Mouse (Mus musculus): ENCODE data around the gene Gsta4. TPM values are rescaled to one million over a fixed set of nuclear protein-coding genes. Genes with fewer than 3 reads are reported as not detected.

Gsta4 gene
- total RNA-seq, 2 experiments from 2014 or later, result not detected

GRCm38 (mm10) chr9:78176201-78176727 is 6.3 kb upstream of the Gsta4 start:
- ATAC-seq (replicated peaks; ENCODE audit: low FRiP score, poor library complexity, severe bottlenecking), result peak; percentile 87

- no peak for ATAC-seq (replicated peaks; ENCODE audit: low FRiP score, poor library complexity, severe bottlenecking)
Observed at GRCm38 (mm10) chr9:78176831-78177230, 5.7 kb upstream of the Gsta4 start.

GRCm38 (mm10) chr9:78178197-78178596 is 4.4 kb upstream of the Gsta4 start:
- ATAC-seq (replicated peaks; ENCODE audit: low FRiP score, poor library complexity, severe bottlenecking), result no peak

GRCm38 (mm10) chr9:78179071-78179470 is 3.5 kb upstream of the Gsta4 start:
- no peak for ATAC-seq (replicated peaks; ENCODE audit: low FRiP score, poor library complexity, severe bottlenecking)

- ATAC-seq (replicated peaks; ENCODE audit: low FRiP score, poor library complexity, severe bottlenecking), result no peak
Observed at GRCm38 (mm10) chr9:78185686-78186085, 3.1 kb downstream of the Gsta4 start.

- ATAC-seq (replicated peaks; ENCODE audit: low FRiP score, poor library complexity, severe bottlenecking), result no peak
Observed at GRCm38 (mm10) chr9:78188910-78189309, 6.3 kb downstream of the Gsta4 start.

GRCm38 (mm10) chr9:78190651-78191634 is 8.4 kb downstream of the Gsta4 start:
- no peak for ATAC-seq (replicated peaks; ENCODE audit: low FRiP score, poor library complexity, severe bottlenecking)

- peak; percentile 76 for ATAC-seq (replicated peaks; ENCODE audit: low FRiP score, poor library complexity, severe bottlenecking)
Observed at GRCm38 (mm10) chr9:78191736-78192135, 9.2 kb downstream of the Gsta4 start.

GRCm38 (mm10) chr9:78193902-78194597 is 11.5 kb downstream of the Gsta4 start:
- ATAC-seq (replicated peaks; ENCODE audit: low FRiP score, poor library complexity, severe bottlenecking), result peak; percentile 66

GRCm38 (mm10) chr9:78195034-78195433 is 12.5 kb downstream of the Gsta4 start:
- no peak for ATAC-seq (replicated peaks; ENCODE audit: low FRiP score, poor library complexity, severe bottlenecking)

- ATAC-seq (replicated peaks; ENCODE audit: low FRiP score, poor library complexity, severe bottlenecking), result no peak
Observed at GRCm38 (mm10) chr9:78197801-78198200, 15.2 kb downstream of the Gsta4 start.

GRCm38 (mm10) chr9:78204194-78204593 is 21.6 kb downstream of the Gsta4 start:
- ATAC-seq (replicated peaks; ENCODE audit: low FRiP score, poor library complexity, severe bottlenecking), result no peak

- no peak for ATAC-seq (replicated peaks; ENCODE audit: low FRiP score, poor library complexity, severe bottlenecking)
Observed at GRCm38 (mm10) chr9:78208956-78209355, 26.4 kb downstream of the Gsta4 start.

- no peak for ATAC-seq (replicated peaks; ENCODE audit: low FRiP score, poor library complexity, severe bottlenecking)
Observed at GRCm38 (mm10) chr9:78210079-78210478, 27.5 kb downstream of the Gsta4 start.

- no peak for ATAC-seq (replicated peaks; ENCODE audit: low FRiP score, poor library complexity, severe bottlenecking)
Observed at GRCm38 (mm10) chr9:78210821-78211220, 28.2 kb downstream of the Gsta4 start.

- ATAC-seq (replicated peaks; ENCODE audit: low FRiP score, poor library complexity, severe bottlenecking), result no peak
Observed at GRCm38 (mm10) chr9:78211521-78211920, 28.9 kb downstream of the Gsta4 start.

- ATAC-seq (replicated peaks; ENCODE audit: low FRiP score, poor library complexity, severe bottlenecking), result no peak
Observed at GRCm38 (mm10) chr9:78212341-78213049, 29.9 kb downstream of the Gsta4 start.

GRCm38 (mm10) chr9:78217074-78217473 is 34.5 kb downstream of the Gsta4 start:
- no peak for ATAC-seq (replicated peaks; ENCODE audit: low FRiP score, poor library complexity, severe bottlenecking)

GRCm38 (mm10) chr9:78222616-78223015 is 40.0 kb downstream of the Gsta4 start:
- ATAC-seq (replicated peaks; ENCODE audit: low FRiP score, poor library complexity, severe bottlenecking), result no peak

Data from erythroblast, adult 5-6 weeks (primary cell).